In the genomic region with DNA sequence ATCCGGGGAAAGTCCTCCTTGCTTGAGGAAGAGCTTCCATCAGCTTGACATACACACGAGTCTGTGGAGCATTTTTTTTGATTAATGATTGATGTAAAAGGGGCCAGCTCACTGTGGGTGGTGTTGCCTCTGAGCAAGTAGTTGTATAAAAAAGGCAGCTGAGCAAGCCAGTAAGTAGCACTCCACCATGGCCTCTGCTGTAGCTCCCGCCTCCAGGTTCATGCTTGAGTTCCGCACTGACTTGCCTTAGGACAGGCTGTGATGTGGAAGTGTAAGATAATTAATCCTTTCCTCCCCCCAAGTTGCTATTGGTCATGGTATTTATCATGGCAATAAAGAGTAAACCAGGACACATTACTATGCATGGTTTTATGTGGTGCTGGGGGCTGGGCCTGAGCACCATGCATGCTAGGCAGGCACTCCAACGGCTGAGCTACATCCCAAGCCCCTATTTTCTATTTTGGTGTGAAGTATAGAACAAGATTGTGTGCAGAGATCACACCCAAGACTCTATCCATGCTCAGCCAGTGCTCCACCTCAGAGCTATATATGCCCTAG, we compare ENCODE assay signal across 16 mouse cellular contexts.
DNase-seq lines count a peak whose midpoint lies in the region; ATAC-seq lines count a peak whose summit lies in the region.
"Had no signal": no experiment of that assay in that cellular context is flagged by ENCODE, and none has a peak within 500 bp of the region (broad histone marks: within the 10 kb centered on the region; RNA-seq: fewer than 3 reads in every experiment).

No protein-coding gene starts in this region.

- peaks cover 66% of the 10 kb centered on the region for H3K4me1 ChIP-seq in kidney, embryonic 16.5 days (ENCODE audit: insufficient read depth, low read length)
- H3K4me1 ChIP-seq in neural tube, embryonic 12.5 days = no peaks in the 10 kb centered on the region
- H3K4me1 ChIP-seq in hindbrain, embryonic 14.5 days (replicated peaks; ENCODE audit: control insufficient read depth, insufficient read depth, low read length) = no peaks in the 10 kb centered on the region; the same call in 1 of the 2 replicates
- peaks cover 33% of the 10 kb centered on the region for H3K4me1 ChIP-seq in neural tube, embryonic 13.5 days (replicated peaks)

- no peaks in the 10 kb centered on the region for H3K27me3 ChIP-seq in kidney, embryonic 16.5 days (ENCODE audit: insufficient read depth, low read length)
- no peaks in the 10 kb centered on the region for H3K27me3 ChIP-seq in neural tube, embryonic 12.5 days (replicated peaks)
- H3K27me3 ChIP-seq in hindbrain, embryonic 14.5 days (ENCODE audit: control insufficient read depth, insufficient read depth, low read length) = no peaks in the 10 kb centered on the region
- H3K27me3 ChIP-seq in neural tube, embryonic 13.5 days = no peaks in the 10 kb centered on the region
- H3K27me3 ChIP-seq: midbrain, embryonic 12.5 days had no signal

- H3K36me3 ChIP-seq in kidney, embryonic 16.5 days (ENCODE audit: insufficient read depth, low read length) = no peaks in the 10 kb centered on the region
- H3K36me3 ChIP-seq in neural tube, embryonic 12.5 days = no peaks in the 10 kb centered on the region
- no peaks in the 10 kb centered on the region for H3K36me3 ChIP-seq in hindbrain, embryonic 14.5 days (replicated peaks; ENCODE audit: control insufficient read depth, insufficient read depth)
- no peaks in the 10 kb centered on the region for H3K36me3 ChIP-seq in neural tube, embryonic 13.5 days
- H3K36me3 ChIP-seq: midbrain, embryonic 12.5 days had no signal

- no peak overlapping the region for H3K9ac ChIP-seq in kidney, embryonic 16.5 days (replicated peaks; ENCODE audit: low read length)
- no peak overlapping the region for H3K9ac ChIP-seq in neural tube, embryonic 12.5 days
- no peak overlapping the region for H3K9ac ChIP-seq in hindbrain, embryonic 14.5 days
- no peak overlapping the region for H3K9ac ChIP-seq in neural tube, embryonic 13.5 days
- H3K9ac ChIP-seq: forebrain, postnatal 0 days; midbrain, embryonic 12.5 days had no signal

- 21% methylated on average over 5 of the region's 5 CpGs for WGBS in kidney, embryonic 16.5 days
- WGBS in neural tube, embryonic 12.5 days = 44% methylated on average over 5 of the region's 5 CpGs
- 52% methylated on average over 5 of the region's 5 CpGs for WGBS in hindbrain, embryonic 14.5 days
- 36% methylated on average over 5 of the region's 5 CpGs for WGBS in neural tube, embryonic 13.5 days

- no peaks in the 10 kb centered on the region for H3K9me3 ChIP-seq in kidney, embryonic 16.5 days (ENCODE audit: low read length)
- no peaks in the 10 kb centered on the region for H3K9me3 ChIP-seq in neural tube, embryonic 12.5 days
- no peaks in the 10 kb centered on the region for H3K9me3 ChIP-seq in hindbrain, embryonic 14.5 days (ENCODE audit: control insufficient read depth, low read length)
- no peaks in the 10 kb centered on the region for H3K9me3 ChIP-seq in neural tube, embryonic 13.5 days
- H3K9me3 ChIP-seq: midbrain, embryonic 12.5 days had no signal

- peak; percentile 90 for ATAC-seq in kidney, embryonic 16.5 days (ENCODE audit: low FRiP score, low TSS enrichment)
- ATAC-seq in neural tube, embryonic 12.5 days (ENCODE audit: low FRiP score, low read depth) = peak; percentile 69
- peak; percentile 55; the same call in 1 of the 2 replicates for ATAC-seq in hindbrain, embryonic 14.5 days (ENCODE audit: low FRiP score)
- ATAC-seq in neural tube, embryonic 13.5 days (ENCODE audit: low read depth) = peak; percentile 42; the same call in 1 of the 2 replicates
- ATAC-seq: forebrain, postnatal 0 days had no signal

- H3K4me2 ChIP-seq in kidney, embryonic 16.5 days (replicated peaks; ENCODE audit: low read depth, low read length) = no peak overlapping the region
- H3K4me2 ChIP-seq in neural tube, embryonic 12.5 days (replicated peaks) = no peak overlapping the region
- H3K4me2 ChIP-seq in hindbrain, embryonic 14.5 days (replicated peaks) = no peak overlapping the region
- no peak overlapping the region for H3K4me2 ChIP-seq in neural tube, embryonic 13.5 days
- H3K4me2 ChIP-seq: heart, embryonic 11.5 days; midbrain, embryonic 12.5 days had no signal

- no peak overlapping the region for H3K4me3 ChIP-seq in kidney, embryonic 16.5 days (ENCODE audit: low read length)
- H3K4me3 ChIP-seq in neural tube, embryonic 12.5 days = no peak overlapping the region
- H3K4me3 ChIP-seq in hindbrain, embryonic 14.5 days (replicated peaks; ENCODE audit: low read length) = no peak overlapping the region
- H3K4me3 ChIP-seq in neural tube, embryonic 13.5 days = no peak overlapping the region
- H3K4me3 ChIP-seq: midbrain, embryonic 12.5 days had no signal

- peak overlapping the region; percentile 67 for H3K27ac ChIP-seq in kidney, embryonic 16.5 days (ENCODE audit: low read length)
- no peak overlapping the region for H3K27ac ChIP-seq in neural tube, embryonic 12.5 days
- H3K27ac ChIP-seq in hindbrain, embryonic 14.5 days = no peak overlapping the region
- H3K27ac ChIP-seq in neural tube, embryonic 13.5 days (replicated peaks) = no peak overlapping the region
- H3K27ac ChIP-seq: midbrain, embryonic 12.5 days had no signal

- no peak for DNase-seq in kidney, adult 18-20 months
- no peak for DNase-seq in neural tube, embryonic 10.5 days (ENCODE audit: extremely low spot score, low spot score)
- DNase-seq in hindbrain, embryonic 14.5 days (ENCODE audit: low spot score) = no peak
- no peak for DNase-seq in layer of hippocampus, postnatal 36 days
- DNase-seq: adrenal gland, postnatal 25 days; cerebellum, postnatal 14 days; forebrain, postnatal 0 days; gastrocnemius, postnatal 14 days; lung, adult 18-20 months; lung, postnatal 36 days; thymus, postnatal 14 days had no signal
